Mouse (Mus musculus) liver, adult (tissue): ENCODE measurements around the gene Npas3.

Source experiments
- GATA4 ChIP-seq: IDR thresholded peaks from 2 replicates; pipeline ENCODE4 v1.6.1; 2014; ENCODE audit warnings: mild to moderate bottlenecking, low read length; ENCODE audit not compliant: insufficient replicate concordance

Npas3 gene

DNA sequence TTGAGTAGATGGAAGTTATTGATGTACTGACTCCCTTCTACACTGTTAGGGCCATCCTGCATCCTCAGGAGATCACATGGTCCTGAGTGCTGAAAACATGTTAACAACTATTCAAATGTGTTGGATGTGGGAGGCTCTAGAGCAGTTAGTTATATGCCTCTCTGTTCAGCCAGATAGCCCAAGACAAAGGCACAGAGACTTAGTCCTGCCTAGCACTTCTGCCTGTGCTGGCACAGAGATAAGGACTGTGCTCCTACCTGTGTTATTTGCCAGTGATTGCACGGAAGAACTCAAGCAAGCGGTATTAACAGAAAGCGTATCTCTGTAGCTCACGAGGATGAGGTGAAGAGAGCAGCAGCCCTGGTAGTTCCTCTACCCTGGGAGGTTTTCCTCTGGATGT lies 571.5 kb downstream of the Npas3 start:
- TF ChIP-seq GATA4, result no peak

DNA sequence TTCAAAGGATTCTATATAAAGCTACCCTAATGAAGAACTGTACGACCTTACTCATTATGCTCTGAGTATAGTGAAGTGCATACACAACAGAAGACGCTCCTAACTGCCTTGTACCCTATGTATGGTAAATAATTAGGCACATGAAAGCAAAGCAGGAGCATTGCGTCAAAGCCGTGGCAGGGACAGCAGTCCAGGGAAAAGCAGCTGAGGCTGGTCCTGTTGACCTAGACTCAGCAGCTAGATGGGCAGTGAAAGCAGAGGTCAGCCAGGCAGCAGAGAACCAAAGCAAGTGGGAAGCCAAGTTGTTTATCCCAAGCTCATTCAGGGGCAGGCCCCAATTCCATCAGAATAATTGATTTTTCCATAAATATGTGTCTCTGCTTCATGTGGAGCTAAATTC lies 574.4 kb downstream of the Npas3 start:
- TF ChIP-seq GATA4, result no peak

DNA sequence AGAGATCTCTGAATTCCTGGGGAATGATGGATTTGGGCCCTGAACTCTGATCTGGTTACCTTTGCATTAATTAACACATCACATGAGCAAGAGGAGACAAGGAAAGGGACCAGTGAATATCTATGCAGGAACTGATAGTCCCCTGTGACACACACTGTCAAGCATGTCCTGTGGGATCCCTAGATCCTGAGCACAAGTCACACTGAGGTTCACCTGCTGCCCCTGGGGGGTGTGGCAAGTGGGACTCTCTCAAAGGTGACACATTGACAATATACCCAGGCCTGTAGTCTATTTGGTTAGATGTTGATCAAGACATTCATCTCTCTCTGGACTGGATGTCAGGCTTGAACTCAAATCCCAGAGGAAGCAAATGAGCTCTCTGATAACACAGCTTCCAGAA lies 576.8 kb downstream of the Npas3 start:
- TF ChIP-seq GATA4, result no peak

DNA sequence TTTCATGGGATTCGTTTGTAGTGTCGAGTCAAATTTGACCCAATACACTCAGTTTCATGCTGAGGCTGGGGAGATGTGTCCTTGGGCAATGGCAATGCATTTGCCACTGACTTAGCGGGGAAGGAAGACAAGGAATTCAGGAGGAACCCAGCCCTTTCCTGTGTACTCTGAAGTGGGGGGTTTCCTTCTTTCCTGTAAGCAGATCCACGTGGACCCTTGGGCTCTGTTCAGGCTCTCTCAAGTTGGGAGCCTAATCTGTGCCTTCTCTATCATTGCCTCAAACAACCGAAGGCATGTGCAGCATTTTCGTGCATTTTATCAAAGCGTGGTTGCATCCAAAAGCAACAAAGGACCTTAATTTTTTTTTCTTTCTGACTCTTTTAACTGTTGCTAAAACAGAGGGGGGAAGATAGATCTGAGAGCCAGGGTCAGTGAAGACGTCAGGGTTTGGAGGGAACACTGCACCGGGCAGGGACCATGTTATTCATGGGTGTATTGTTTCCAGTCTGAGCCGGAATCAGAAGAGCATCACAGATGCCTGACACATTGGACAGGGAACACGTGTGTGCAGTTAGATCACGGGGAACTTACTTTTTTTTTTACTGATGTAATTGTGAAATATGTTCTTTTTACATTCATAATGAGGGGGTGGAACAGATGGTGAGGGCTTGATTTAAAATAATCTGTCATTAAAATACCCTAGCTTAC lies 577.6 kb downstream of the Npas3 start:
- no peak for TF ChIP-seq GATA4

DNA sequence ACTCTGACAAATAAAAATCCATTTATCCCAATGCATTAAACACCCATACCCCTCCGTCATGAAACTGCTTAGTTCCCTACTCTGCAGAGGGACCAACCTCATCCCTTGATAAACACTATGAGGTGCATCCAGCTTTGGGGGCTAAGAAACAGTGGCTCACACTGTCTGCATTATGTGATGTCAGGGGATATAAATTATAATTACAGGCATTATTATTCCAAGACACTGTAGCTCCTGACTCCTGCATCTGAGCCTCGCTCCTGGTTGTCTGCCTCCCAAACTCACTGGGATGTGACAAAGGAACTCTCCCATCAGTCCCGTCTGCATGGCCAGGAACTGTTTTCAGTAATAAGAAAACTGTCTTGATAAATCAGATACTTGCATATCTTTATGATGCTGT lies 578.3 kb downstream of the Npas3 start:
- no peak for TF ChIP-seq GATA4

DNA sequence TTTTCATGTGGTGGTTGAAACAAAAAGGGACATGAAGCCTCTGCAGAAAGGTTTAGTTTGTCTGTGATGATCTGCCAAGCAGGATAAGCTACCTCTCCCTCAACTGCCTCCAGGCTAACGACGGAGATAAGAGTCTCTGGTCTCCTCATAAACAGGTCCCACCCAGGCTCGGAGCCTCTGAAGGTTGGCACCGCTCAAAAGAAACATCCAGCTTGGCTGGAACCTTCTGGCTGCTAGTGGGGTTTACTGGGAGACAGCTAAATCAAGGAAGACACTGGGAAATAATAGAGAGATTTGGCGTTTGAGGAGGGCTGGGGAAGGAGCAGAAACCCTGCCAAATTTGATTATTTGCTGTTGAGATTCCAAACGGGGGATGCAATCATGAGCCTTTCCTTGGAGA lies 584.1 kb downstream of the Npas3 start:
- no peak for TF ChIP-seq GATA4

DNA sequence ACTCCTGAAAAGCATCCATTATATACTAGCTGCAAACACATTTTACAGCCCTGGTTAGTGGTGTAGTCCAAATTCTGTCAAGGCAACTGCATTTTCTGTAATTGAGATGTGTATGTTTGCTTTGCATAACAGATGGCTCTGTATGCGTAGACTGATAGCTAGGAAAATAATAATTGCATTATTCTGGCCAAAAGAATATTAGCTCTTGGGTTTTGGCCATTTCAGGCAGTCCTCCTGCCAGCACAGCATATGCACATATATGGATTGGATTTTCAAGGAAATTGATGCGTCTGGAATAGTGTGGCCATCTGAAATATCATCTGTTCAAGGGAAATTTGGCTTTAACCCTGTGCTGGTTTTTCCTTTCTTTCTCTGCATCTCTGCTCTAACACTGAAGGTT lies 584.9 kb downstream of the Npas3 start:
- no peak for TF ChIP-seq GATA4

DNA sequence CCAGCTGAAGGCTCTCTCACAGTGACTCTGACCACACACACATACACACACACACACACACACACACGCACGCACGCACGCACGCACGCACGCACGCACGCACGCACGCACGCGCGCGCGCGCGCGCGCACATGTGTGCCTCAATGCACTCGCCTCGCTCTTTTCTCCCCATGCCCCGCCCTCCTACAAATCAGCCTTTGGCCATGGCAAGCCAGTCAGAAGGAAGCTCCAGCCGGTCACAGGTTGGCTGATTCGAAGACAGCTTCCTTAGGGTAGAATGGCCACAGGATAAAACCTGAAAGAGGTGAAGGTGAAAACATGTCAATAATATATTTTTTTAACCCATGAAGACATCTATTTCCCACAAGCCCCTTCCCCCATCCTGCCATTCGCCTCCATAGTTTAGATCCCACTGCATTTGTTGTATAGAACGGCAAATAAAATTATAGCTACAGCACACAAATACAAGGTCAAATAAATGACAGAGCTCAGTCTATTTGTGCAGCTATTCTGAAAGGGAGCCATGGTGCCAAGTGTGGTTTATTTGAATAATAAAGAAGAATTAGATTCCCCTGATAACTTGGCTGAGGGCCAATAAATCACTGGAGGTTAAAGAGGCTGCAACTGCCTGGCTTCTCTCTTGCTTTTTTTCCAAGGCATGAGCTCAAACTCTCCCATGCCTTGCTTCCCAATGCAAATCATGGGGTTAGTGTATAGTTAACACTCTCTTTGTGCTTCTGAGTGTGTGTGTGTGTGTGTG lies 587.7 kb downstream of the Npas3 start:
- TF ChIP-seq GATA4, result no peak

DNA sequence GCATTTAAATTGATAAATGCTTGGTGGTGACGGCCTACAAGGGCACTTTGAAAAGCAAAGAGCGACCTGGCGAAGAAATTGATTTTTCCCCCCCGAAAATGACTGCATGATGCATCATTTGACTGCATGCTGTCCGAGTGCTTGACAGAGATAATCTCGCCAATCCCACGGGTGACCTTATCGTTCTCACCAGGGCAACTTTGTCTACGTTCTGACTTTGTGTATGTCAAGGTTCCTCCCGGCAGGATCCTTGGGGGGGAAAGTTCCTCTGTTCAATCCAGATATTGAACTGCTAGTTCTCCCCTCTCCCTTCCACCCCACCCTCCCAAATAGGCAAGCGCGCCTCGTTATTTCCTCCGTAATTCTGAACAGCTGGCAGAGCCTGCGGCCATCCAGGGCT lies 588.9 kb downstream of the Npas3 start:
- TF ChIP-seq GATA4, result no peak

DNA sequence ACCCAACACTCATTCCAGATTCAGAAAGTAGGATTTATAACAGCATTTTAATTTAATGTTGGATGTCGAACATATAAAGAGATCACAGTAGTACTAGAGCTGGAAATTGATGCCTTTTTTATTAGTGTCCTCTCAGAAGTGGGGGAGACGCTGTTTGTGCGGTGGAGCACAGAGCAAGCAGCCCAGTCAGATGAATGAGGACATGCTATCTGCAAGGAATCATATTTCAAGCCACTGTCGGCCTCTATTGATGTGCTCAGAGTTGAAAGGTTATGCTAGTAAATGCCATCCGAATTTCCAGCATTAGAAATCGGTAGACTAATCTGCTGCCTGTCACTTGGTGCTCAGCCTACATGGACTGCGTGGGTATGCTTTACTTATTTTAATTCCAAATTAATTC lies 590.1 kb downstream of the Npas3 start:
- TF ChIP-seq GATA4, result no peak

DNA sequence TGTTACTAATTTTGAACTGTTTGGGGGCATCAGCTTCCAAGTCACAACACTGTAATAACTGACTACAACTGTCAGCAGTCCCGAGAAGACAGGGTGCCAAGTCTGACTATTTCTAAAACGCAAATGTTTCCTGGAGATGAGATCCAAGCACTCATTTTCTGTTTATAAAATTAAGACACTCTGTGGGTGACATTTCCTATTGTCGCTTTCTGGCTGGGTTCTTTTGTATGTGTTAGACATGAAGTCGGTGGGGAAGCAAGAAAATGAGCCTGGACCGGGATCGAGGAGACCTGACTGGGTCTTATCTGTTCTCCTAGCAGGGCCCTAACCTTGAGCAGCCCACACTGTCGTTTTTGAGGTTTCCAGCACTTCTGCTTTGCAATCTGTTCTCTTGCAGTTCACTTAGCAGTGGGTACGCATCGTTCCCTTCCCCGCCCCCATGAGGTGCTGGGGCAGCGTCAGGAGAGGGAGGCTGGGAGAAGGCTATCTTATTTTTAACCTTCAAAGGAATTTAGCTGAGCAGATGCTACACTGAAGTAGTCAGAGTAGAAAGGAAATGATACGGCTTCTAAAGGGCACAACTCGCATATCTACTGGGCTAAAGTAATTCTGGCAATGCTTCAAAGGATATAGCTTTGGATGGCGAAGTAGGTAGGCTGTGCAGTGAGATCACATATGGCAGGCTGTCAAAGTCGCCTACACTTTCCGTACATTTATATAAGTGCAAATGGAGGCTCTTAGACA lies 593.6 kb downstream of the Npas3 start:
- TF ChIP-seq GATA4, result no peak

DNA sequence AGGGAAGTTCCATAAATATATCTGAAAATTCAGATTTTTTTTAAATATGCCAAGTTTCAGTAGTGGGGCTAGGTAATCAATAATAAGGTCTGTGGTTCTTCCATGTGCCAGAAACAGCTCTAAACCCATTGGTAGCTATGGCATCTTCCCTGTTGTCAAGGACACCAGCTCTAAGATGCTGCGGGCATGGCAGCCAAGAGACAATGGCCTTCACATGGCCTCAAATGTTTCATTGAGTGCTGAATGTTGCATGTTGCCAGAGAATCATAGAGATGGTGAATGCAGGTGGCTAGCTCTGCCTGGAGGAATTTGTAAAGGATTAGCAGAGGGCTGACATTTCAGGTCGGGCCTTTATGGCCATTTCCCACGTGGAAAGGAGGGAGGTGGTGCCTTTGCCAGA lies 595.1 kb downstream of the Npas3 start:
- TF ChIP-seq GATA4, result no peak

DNA sequence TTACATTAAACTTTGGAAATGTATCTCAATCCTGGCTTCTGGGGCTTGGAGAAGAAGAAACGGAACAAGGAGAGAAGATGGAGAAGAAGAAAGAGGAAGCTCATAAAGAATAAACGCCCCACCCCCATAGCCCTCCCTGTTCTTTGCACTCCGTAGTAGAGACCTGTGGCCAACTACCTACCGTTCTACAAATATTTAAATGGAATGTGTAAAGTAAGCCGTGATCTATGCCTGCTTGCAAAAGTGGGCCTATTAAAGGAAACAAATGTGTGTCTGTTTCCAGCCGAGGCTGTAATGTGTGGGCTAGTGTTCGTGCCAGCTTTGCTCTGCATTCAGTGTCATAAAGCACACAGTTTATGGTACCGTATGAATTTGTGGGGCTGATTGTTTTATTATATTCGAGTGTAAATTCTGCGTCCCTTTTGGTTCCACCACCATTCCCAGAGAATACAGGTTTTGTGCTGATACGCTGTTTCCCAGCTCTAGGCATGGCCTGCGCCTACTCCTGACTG lies 597.7 kb downstream of the Npas3 start:
- TF ChIP-seq GATA4, result no peak

DNA sequence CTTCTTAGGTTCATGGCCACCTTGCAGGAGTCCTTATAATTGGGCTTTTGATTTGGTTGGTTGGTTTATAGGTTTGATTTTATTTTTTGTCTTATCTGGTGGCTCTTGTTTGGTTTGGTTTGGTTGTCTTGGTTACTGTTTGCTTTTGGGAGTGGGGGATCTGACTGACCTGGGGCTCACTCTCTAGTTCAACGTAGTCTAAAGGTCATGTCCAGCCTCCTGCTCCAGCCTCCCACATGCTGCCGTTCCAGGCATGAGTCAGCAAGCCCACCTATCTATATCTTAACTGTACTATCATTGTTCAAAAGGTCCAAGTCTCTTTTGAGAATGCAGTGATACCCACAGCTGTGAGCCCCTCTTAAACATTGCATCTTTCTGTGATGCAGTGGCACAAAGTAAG lies 600.8 kb downstream of the Npas3 start:
- TF ChIP-seq GATA4, result no peak

DNA sequence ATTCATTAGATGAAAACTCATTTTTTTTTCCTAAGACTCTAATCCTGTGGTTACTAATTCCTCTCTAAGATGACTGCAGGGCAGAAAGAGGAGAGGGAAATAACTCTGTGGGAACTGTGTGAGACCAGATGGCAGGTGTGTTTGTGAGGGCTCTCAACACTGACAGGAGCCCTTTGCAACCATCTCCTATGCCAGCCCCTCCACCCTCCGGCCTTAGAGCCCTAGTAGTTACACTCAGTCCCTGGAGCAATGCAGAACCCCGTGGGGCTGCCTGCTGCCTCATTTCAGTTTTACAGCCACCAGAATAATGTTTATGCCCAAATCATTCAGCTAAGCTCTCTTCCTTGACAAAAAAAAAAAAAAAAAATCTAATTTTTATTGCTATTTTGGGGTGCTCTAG lies 604.0 kb downstream of the Npas3 start:
- TF ChIP-seq GATA4, result no peak

DNA sequence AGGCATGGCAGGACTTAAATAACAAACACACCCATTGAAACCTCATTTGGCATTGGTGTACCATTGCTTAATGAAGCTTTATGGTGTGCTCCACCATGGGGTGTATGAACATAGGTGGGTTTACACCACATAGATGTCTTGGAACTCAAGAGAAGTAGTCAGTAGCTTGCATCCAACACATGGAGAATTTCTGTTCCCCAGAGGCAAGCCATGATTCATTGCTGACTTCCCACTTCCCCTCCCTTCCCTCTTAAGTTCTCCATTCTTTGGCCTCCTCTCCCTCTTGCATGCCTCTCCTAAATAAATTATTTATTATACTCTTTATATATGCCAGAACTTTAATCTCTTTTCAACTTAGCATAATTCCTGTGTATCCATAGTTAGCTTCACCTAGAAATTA lies 611.7 kb downstream of the Npas3 start:
- TF ChIP-seq GATA4, result no peak
